Mouse (Mus musculus): ENCODE measurements around the gene Sec24a.
"Not testable (repeated sequence)": the region's sequence is repeated elsewhere in the genome, so short reads cannot be mapped to it uniquely, and the experiment has no call there.

- not testable (repeated sequence) for TF ChIP-seq POLR2A (IDR thresholded peaks at IDR 0.05; ENCODE audit: control insufficient read depth, low read depth, low read length); CTCF (IDR thresholded peaks at IDR 0.05; ENCODE audit: control insufficient read depth, insufficient read depth, insufficient replicate concordance, low read depth, low read length)
These were observed 26.3 kb upstream of the Sec24a start for GRCm38 (mm10) chr11:51789735-51790134.

Measured in testis, adult 2 months (tissue).